Mouse (Mus musculus): ENCODE results near the gene M1ap.

DNA sequence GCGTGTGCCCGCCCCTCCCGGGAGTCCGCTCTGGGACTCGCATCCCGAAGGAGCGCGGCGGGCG is 123.4 kb downstream of the M1ap start, which contains the start of gene Tlx2:
- no peak for TF ChIP-seq TAL1 (IDR thresholded peaks at IDR 0.05; ENCODE audit: low read length)
- TF ChIP-seq GATA1 (IDR thresholded peaks at IDR 0.05; ENCODE audit: low read length), result no peak

All from erythroblast, embryonic 14.5 days (primary cell).